Mouse (Mus musculus): ENCODE measurements at regions not wholly inside any gene's neighbourhood (a gene's known extent, or its start where the extent isn't known, plus 50 kb on each side); places are given as distances from the start of the nearest gene placed in this dataset.

GRCm38 (mm10) chrX:14592793-14593192, 381.8 kb downstream of the H2al1n start:
- DNase-seq: no peak

DNA sequence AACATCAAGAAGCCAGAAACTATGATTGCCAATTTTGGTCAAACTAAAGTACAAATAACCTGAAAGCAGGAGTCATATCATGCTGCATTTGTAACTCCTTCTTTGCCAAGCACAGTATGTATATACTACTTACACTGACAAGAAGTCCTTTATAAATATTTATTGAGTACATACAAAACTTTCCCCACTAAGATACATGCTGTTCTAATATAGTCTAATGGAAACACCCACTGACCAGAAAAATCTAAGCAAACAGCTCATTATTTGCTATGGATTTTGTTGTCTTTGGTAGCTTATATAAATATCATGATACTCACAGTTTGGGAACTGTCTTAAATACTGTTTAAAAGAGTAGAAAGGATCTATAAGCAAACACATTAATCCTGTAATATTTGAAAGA, 385.9 kb downstream of the H2al1n start:
- no peak for DNase-seq

- no peak for DNase-seq
Measured at GRCm38 (mm10) chrX:14601916-14602315, 391.0 kb downstream of the H2al1n start.

GRCm38 (mm10) chrX:14609196-14609595, 398.2 kb downstream of the H2al1n start:
- DNase-seq: no peak

DNA sequence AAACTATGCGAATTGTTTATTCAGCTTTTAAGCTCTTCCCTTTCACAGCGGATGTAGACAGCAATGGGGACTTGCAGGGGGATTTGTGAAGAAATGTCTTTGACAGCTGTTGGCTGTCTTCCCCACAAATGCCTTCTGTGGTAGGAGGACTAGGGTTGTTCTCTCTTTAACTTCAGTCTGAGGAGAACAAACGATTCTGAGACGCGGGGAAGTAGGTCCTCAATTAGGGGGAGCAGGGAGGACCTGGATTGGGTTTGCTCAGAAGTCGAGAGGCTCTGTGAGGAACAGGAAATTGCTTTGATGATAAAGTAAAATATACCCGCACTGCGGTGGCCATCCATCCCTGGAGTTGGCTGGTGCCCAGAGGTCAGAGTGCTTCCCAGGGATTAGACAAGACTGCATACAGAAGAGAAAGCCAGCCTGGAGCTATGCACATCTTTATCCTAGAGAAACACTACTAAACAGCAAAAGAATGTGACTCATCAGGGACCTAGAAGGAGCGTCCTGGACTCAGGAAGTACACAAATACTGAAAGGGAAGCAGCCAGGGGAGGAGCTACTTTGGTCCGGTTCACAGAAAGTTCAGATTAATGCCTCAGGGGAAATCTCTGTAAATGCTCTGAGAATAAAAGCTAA, 417.4 kb downstream of the H2al1n start:
- peak; percentile 52 for DNase-seq

- DNase-seq: no peak
Measured at GRCm38 (mm10) chrX:14639378-14639777, 428.4 kb downstream of the H2al1n start.

DNA sequence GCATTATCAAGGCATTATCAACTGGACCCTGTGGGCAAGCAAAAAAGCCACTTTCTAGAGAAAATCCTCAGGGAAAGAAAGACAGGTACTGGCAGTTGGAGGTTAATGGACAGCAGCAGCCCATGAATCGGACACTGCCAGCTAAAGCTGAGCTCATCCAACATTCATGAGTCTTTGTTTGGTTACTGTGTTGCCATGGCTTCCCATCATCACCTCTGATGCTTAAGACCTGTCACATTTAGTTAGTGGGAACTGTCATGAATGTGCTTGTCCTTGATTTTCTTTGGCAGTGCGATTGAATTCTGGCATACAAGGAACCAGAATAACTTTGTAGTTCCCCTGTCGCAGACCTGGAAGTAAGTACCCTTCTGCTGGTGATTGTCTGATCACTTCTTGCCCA, 453.9 kb downstream of the H2al1n start:
- DNase-seq: peak; percentile 1

DNA sequence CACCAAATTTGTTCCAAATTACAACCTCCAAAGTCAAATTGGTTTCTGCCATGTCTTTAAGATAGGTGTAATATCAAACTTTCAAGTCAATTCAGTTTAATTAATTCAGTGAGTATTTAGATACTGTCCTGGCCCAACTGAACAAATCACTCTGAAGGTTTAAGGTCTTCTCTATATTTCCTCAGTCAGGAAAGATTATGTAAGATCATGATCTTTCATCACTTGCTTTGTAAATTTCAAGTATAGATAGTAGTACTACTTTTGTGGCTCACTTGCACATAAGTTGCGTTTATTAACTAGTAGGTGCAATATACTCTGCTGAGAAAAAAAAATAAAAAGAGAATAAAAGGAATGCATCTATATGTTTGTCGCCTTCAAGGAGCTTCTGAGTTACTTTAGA, 485.4 kb downstream of the H2al1n start:
- DNase-seq: no peak

DNA sequence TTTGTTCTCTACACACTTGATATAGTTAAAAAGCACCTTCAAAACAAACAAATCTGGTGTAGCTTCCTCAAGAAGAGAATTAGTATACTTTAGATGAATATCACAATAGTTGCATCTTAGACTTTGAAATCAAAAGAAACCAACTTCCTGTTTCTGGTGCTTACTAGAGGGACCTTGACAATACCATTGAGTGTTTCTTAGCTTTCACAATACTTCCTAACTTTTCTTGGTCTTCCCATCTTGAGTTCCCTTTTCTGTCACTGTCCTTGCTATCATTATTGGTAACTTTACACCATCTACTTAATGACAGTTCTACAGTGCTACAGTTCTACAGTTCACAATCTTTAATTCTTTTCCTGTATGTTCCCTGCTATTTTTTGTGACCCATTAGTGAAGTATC, 528.1 kb downstream of the H2al1n start:
- DNase-seq: no peak

Data from embryo, embryonic 11 days (tissue).